Mouse (Mus musculus) kidney, adult 2 months (tissue): ENCODE results near the gene Acox2.

ENCODE experiments used
- CTCF ChIP-seq: fragments of 200-500 bp; conservative IDR thresholded peaks from 2 replicates; pipeline ENCODE4 v1.5.1; 2011; ENCODE audit warnings: low read depth, mild to moderate bottlenecking, control low read depth, low read length, moderate library complexity, mixed read lengths; ENCODE audit not compliant: insufficient read depth, insufficient read length
- POLR2A ChIP-seq: fragments of 200-500 bp; IDR thresholded peaks from one replicate; pipeline ENCODE4 v1.6.1; 2011; ENCODE audit warnings: low read depth, low read length, control low read depth

GRCm38 (mm10) chr14:8249206-8249605, 9.9 kb downstream of the Acox2 start:
- TF ChIP-seq POLR2A (no peak), CTCF (no peak)
